Mouse (Mus musculus): ENCODE results near the gene Rpl26.

DNA sequence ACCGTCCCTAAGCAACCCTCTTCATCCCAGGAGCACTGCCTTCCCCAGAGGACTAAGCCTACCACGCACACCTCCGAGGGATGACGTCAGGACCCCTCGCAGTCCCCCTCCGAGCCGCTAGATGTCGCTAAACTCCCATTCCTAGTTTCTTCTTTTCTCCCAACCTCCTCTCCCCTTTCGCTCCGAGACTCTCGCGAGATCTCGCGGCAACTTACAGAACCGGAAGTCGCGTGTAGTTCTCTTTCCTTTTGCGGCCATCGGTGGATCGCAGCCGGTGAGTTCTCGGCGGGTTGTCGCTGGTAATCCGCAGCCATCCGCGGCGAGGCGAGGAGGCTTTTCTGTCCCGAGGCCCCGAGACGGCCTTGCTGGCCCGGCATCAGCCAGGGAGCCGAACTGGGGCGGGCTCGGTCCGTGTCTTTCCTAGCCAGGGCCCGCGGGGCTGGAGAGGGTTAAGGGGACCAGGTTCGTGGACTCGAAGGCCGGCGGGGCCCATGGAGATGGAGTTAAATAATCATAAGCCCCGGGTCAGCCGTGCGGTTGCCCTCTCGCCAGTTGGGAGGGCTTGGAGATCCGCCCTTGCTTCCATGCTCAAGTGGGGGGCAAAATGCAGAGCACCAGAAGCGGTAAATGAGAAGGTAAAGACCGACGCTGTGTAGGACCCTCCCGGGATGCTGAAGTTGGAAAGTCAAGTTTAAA is at the start of gene Rpl26:
- TF ChIP-seq CTCF (IDR thresholded peaks at IDR 0.05; ENCODE audit: low read depth) (peak; percentile 100), EP300 (IDR thresholded peaks at IDR 0.05; ENCODE audit: low read depth) (peak; percentile 89)

All from liver, embryonic 14.5 days (tissue).